Mouse (Mus musculus) adrenal gland, adult 10 weeks (tissue): ENCODE results near the gene Bbs2. TPM values are rescaled to one million over a fixed set of nuclear protein-coding genes. Genes with fewer than 3 reads are reported as not detected.

Experiments
- polyA plus RNA-seq: library from polyadenylated mRNA; stranded (reverse); fragments of 350-450 nt; fragmentation: Illumina TruSeq; extraction: RNeasy Lipid Tissue Mini Kit (QIAGEN cat#74804); gene quantifications from one replicate; pipeline ENCODE4 v1.2.3, GENCODE M21; 2014; ENCODE audit warnings: low read depth, low replicate concordance

Gene Bbs2
- 13.4 TPM for polyA plus RNA-seq

DNA sequence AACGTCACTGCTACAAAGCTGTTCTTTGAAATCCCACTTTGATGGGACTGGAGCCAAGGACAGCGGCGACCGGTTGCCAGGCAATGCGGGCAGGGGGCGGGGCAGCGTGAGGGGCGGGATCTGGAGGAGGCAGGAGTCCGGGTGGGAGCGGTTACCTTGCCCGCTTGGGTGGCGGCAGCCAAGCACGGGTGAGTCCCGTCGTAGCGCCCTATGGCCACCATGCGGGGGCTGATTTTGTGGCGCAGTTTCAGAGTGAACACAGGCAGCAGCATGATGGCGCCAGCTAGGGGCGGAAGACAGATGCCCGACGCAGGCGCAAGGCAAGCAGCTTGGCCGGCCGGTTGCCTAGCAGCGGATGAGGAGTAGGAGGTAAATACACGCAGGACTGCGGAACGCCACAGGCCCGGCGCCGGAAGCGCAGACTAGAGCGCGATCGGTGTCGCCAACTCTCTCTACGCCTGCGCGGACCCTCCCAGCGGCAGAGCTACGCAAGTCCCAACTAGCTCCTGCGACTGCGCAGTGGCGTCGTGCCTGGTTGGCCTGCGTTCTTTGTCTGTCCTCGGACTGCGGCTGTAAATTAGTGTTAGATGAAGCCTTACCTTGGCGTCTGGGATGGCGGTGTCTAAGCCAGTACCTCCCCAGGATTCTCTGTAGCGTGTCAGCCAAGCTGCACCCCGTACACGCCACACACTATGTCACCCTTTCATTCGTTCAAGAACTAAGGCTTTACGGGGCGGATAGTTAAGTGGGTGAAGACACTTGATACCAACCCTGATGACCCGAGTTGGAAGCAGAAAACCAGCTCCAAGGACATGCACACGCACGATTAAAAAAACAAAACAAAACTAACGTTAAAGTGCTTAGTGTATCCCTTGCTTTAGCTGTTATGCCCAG is at the start of gene Bbs2:
Gene Bbs2 (minus strand): TSS at position 848 of the 894 bp plus-strand sequence.

DNA sequence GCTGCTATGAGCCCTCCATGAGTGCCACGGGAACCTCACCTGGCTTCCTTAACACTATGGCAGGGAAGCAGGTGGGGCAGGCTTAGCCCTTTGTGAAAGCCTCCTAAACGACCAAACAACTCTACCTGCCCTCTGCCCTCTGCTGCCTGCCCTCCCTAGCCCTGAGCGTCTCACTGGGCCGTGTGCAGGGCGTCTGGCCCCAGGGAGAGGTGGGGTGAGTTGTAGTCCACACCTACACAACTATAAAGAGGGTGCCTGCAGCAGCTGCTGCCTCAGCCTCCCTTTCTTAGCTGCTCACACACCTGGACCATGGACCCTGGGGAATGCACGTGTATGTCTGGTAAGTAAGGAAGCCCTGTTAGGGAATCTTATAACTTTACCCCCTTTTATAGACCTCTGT is 38.2 kb upstream of the Bbs2 start, which contains the start of gene Mt4:
Gene Mt4 (plus strand): TSS at position 265 of the 400 bp plus-strand sequence.

DNA sequence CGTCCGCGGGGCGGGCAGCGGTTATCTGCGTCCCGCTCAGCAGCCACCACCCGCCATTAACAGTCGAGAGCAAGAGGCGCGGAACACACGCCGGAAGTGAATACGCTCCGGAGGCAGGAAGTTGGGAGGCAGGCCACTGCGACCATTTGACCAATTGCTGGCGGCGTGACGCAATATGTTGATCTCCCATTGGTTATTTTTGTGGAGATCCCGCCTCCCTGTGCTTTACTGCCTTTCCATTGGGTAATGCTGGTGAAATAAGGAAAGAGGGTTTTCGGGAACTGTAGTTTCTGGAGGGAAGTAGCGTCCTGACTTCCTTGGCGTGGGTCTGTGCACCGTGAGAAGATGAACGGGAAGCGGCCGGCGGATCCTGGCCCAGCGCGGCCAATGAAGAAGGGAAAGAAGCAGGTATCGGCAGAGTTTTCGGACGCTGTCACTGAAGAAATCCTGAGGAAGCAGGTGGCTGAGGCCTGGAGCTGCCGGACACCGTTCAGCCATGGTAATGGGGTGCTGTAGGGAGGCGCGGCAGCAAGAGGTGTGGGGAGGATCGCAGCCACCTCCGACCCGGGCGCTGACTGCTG is 61.7 kb downstream of the Bbs2 start, which contains the start of the genes Nudt21 and Ogfod1:
Gene Nudt21 (minus strand): TSS at position 88 of the 581 bp plus-strand sequence.
Gene Ogfod1 (plus strand): TSS at position 255 of the 581 bp plus-strand sequence.

Other genes with a start within 250 kb of the Bbs2 start
- gene Amfr, start 86.1 kb downstream of the Bbs2 start, polyA plus RNA-seq, result 391 TPM
- 78.1 TPM for gene Nudt21, start 61.9 kb downstream of the Bbs2 start, polyA plus RNA-seq
- gene Ogfod1, start 61.7 kb downstream of the Bbs2 start, polyA plus RNA-seq, result 26.9 TPM
- gene Mt4, start 38.3 kb upstream of the Bbs2 start, polyA plus RNA-seq, result not detected
- not detected for gene Mt3, start 53.7 kb upstream of the Bbs2 start, polyA plus RNA-seq
- 13.5 TPM for gene Mt2, start 73.7 kb upstream of the Bbs2 start, polyA plus RNA-seq
- 4.9 TPM for gene Mt1, start 80.2 kb upstream of the Bbs2 start, polyA plus RNA-seq
- gene Nup93, start 115.6 kb upstream of the Bbs2 start, polyA plus RNA-seq, result 14.3 TPM
- gene Slc12a3, start 230.3 kb upstream of the Bbs2 start, polyA plus RNA-seq, result not detected